Mouse (Mus musculus) right cerebral cortex, postnatal 4 days (tissue): ENCODE measurements around the gene Vwce.

Experiments used
- DNase-seq: peaks from one replicate; pipeline ENCODE4 v3.0.0-alpha.2; 2022

Gene Vwce

GRCm38 (mm10) chr19:10634106-10634871 is at the start of gene Vwce:
Gene Vwce, plus strand, starts transcription at chr19:10634213.
- DNase-seq, result peak; percentile 45

GRCm38 (mm10) chr19:10585112-10585511 is 48.9 kb upstream of the Vwce start:
- DNase-seq, result no peak

DNA sequence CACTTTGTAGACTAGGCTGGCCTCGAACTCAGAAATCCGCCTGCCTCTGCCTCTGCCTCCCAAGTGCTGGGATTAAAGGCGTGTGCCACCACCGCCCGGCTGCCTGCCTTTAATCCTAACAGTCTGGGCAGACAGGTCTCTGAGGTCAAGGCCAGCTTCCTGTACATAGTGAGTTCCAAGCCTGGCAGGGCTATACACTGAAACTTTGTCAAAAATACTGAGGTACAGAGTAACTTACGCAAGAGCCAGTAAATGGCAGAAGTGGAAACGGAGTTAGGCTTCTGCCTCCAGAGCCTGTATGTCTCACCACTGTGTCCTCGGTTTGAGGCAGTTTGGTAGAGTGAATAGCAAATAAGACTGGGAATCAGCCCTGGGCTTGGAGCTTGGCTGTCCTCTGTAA is 46.8 kb upstream of the Vwce start:
- DNase-seq, result no peak

GRCm38 (mm10) chr19:10589127-10589857 is 44.7 kb upstream of the Vwce start:
- no peak for DNase-seq

GRCm38 (mm10) chr19:10590301-10590700 is 43.7 kb upstream of the Vwce start:
- no peak for DNase-seq

- no peak for DNase-seq
Measured at GRCm38 (mm10) chr19:10591659-10592377, 42.2 kb upstream of the Vwce start.

- DNase-seq, result no peak
Measured at GRCm38 (mm10) chr19:10598188-10598587, 35.8 kb upstream of the Vwce start.

- no peak for DNase-seq
Measured at GRCm38 (mm10) chr19:10599648-10600047, 34.4 kb upstream of the Vwce start.

GRCm38 (mm10) chr19:10602247-10602769 is 31.7 kb upstream of the Vwce start:
- DNase-seq, result no peak

GRCm38 (mm10) chr19:10602787-10603186 is 31.2 kb upstream of the Vwce start:
- peak; percentile 96 for DNase-seq

GRCm38 (mm10) chr19:10603660-10604523 is 30.1 kb upstream of the Vwce start:
- DNase-seq, result no peak

GRCm38 (mm10) chr19:10604534-10604933 is 29.5 kb upstream of the Vwce start:
- no peak for DNase-seq

DNA sequence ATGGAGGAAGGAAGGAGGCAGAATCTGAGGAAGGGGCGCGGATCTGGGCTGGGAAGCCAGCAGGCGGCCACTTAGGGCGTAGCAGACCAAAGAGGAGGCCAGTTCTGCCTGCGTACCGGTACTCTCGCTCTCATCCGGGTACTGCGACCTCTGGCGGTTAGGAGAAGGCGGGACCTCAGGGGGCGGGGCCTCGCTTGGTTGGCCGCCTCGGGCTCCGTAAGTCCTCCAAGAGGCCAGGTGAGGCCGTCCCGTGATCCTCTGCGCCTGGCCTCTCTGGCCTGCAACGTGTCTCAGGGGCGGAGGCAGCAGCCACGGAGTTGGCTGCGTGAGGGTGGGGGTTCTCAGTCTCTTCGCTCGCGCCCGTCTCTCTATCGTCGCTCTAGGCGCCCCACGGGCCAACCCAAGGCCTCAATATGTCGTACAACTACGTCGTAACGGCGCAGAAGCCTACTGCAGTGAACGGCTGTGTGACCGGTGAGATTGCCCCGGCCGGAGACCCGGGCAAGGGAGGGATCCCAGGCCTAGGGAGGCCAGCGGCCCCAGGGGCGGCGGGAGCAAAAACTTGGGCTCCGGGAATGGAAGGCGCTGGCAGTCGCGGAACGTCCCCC is 28.6 kb upstream of the Vwce start, which contains the start of the genes Ddb1 and Tkfc:
Gene Ddb1, plus strand, starts transcription at position 35 of the 608 bp plus-strand sequence.
Gene Tkfc, minus strand, starts transcription at position 362 of the 608 bp plus-strand sequence.
- DNase-seq, result peak; percentile 98

DNA sequence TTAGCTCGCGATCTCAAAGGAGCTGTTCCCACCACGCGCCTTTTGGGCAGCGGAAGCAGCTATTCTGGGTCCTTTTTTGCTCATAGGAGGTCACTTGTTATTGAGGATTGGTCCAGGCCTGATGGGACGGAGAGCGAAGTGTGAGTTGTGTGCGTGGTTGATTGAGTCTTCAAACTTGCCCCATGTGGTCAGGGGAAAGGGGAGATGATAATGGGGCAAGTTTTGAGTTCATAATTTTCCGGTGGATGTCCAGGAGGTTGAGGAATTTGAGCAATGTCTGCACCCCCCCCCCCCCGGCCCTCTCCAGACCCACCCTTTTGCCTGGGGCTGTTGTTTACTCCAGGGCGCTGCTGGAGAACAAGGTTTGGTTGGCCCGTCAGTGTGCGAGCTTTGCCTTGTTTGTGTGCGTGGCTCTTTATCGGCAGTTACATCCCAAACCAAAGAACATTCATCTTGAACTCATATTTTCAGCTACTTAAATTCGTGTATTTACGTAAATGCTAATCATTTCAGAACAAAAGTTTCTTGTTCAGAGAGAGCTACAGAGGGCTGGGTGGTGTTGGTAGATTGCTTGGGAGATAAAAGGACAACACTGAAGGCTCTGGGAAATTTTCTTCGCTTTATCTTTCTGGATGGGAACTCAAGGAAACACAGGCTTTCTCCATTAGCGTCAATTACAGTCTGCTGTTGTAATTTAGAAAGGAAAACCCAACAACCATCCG is 28.0 kb upstream of the Vwce start:
- DNase-seq, result no peak

- DNase-seq, result no peak
Measured at GRCm38 (mm10) chr19:10608573-10609240, 25.3 kb upstream of the Vwce start.

GRCm38 (mm10) chr19:10634872-10635318 is 882 bp downstream of the Vwce start:
- DNase-seq, result peak; percentile 62

- DNase-seq, result no peak
Measured at GRCm38 (mm10) chr19:10637840-10638239, 3.8 kb downstream of the Vwce start.

- no peak for DNase-seq
Measured at GRCm38 (mm10) chr19:10640080-10640479, 6.1 kb downstream of the Vwce start.

DNA sequence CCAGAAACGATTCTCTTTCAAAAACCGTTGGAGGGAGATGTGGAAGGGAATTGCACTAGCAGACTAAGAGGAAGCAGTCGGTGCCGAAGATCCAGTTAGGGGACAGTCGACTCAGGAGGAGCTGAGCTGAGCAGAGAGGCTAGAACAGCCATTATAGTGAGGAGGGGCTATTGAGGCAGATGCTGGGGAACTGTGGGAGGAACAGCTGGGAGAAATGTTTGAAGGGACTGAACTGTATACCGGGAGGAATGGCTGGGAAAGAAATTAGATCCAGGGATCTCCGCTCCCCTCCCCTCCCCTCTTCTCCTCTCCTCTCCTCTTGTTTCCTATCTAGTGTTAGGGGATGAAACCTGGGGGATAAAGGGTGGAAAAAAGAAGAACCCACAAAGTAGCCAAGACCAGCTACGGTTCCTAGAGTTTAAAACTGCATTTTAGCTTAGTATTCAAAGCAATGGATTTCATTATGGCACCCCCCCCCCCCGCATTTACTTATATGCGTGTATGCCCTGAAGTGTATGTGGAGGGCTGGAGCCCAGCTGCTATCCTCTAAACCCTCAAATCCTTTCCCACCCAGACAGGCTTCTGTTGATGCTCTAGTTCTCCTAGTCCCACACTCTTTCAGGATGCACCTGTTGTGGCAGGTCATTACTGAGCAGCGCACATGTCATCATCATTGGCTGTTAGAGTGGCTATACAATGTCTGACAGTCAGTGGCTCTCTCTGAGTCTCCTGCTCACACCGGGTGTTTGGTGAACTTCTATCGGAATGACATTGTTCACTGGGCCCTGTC is 6.8 kb downstream of the Vwce start:
- no peak for DNase-seq
